Comparison of ENCODE assay signal across 23 mouse cellular contexts in the genomic region with DNA sequence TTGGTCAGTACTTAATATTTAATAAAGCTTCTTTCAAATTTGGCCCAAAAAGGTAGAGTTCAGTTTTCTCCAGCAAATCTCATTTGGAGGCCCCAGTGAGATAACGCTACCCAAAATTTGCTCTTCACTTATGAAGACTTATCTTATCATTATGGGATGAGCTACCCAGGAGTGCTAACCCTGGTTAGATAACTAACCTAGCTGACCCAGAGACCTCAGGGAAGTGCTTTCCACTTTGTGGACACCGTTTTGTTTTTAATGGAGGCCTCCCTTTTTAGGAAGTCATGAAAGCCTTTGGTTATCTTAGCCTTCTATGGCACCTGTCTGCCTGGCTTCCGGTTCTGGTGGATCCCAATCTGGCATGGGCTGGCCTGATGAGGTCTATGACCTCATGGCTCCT. TPM values are rescaled to one million over a fixed set of nuclear protein-coding genes. Genes with fewer than 3 reads are reported as not detected.
DNase-seq lines count a peak whose midpoint lies in the region; ATAC-seq lines count a peak whose summit lies in the region.
"Had no signal": no experiment of that assay in that cellular context is flagged by ENCODE, and none has a peak within 500 bp of the region (broad histone marks: within the 10 kb centered on the region; RNA-seq: fewer than 3 reads in every experiment).

No protein-coding gene starts in this region.

- DNase-seq in heart, adult 11 months: peak; percentile 76
- DNase-seq in heart, postnatal 25 days (ENCODE audit: low spot score): no peak
- DNase-seq in liver, embryonic 13.5 days: no peak
- DNase-seq in liver, embryonic 11.5 days (ENCODE audit: low spot score): no peak
- no peak for DNase-seq in kidney, postnatal 25 days
- DNase-seq: adrenal gland, adult 8-10 months; adrenal gland, postnatal 14 days; adrenal gland, postnatal 36 days; B cell, adult 2 months; cerebellum, adult 11-12 months; cerebellum, adult 2 months; cerebellum, adult 9-10 months; cerebellum, postnatal 10 days; cerebellum, postnatal 25 days; forebrain, postnatal 0 days had no signal

- ATAC-seq in liver, embryonic 13.5 days (ENCODE audit: low read depth): peak; percentile 34; the same call in 1 of the 2 replicates
- ATAC-seq in liver, embryonic 11.5 days (replicated peaks; ENCODE audit: low FRiP score): no peak; the same call in 1 of the 2 replicates
- ATAC-seq: activated CD4-positive, CD25-positive, alpha-beta regulatory T cell, adult 4 months; CD4-positive, CD25-positive, alpha-beta regulatory T cell, adult 4 months; forebrain, embryonic 13.5 days; forebrain, embryonic 15.5 days; forebrain, postnatal 0 days; Patski had no signal

- H3K27ac ChIP-seq in liver, embryonic 13.5 days: no peak overlapping the region
- H3K27ac ChIP-seq in liver, embryonic 11.5 days (ENCODE audit: low read depth, low read length): no peak overlapping the region
- H3K27ac ChIP-seq: embryonic facial prominence, embryonic 10.5 days; embryonic facial prominence, embryonic 12.5 days; forebrain, embryonic 13.5 days; forebrain, embryonic 15.5 days had no signal

- H3K27me3 ChIP-seq in liver, embryonic 13.5 days: no peaks in the 10 kb centered on the region
- no peaks in the 10 kb centered on the region for H3K27me3 ChIP-seq in liver, embryonic 11.5 days (replicated peaks; ENCODE audit: control insufficient read depth, insufficient read depth, low read length)
- H3K27me3 ChIP-seq: CH12.LX; embryonic facial prominence, embryonic 12.5 days; forebrain, embryonic 13.5 days; forebrain, embryonic 15.5 days; Patski had no signal

- 46% methylated on average over 3 of the region's 3 CpGs for WGBS in liver, embryonic 13.5 days (ENCODE audit: insufficient replicate concordance)
- WGBS in liver, embryonic 11.5 days: 60% methylated on average over 3 of the region's 3 CpGs

- H3K4me3 ChIP-seq in liver, embryonic 13.5 days (replicated peaks): no peak overlapping the region
- no peak overlapping the region for H3K4me3 ChIP-seq in liver, embryonic 11.5 days (ENCODE audit: low read depth, low read length)
- H3K4me3 ChIP-seq: embryonic facial prominence, embryonic 10.5 days; embryonic facial prominence, embryonic 12.5 days; forebrain, embryonic 13.5 days; forebrain, embryonic 15.5 days had no signal

- no peak overlapping the region for H3K4me2 ChIP-seq in liver, embryonic 13.5 days
- H3K4me2 ChIP-seq in liver, embryonic 11.5 days: no peak overlapping the region
- H3K4me2 ChIP-seq: embryonic facial prominence, embryonic 12.5 days; forebrain, embryonic 13.5 days; forebrain, embryonic 15.5 days had no signal

- H3K9ac ChIP-seq in liver, embryonic 13.5 days: no peak overlapping the region
- no peak overlapping the region for H3K9ac ChIP-seq in liver, embryonic 11.5 days (ENCODE audit: low read depth, low read length)
- H3K9ac ChIP-seq: embryonic facial prominence, embryonic 12.5 days; forebrain, embryonic 13.5 days; forebrain, embryonic 15.5 days; forebrain, postnatal 0 days had no signal

- H3K9me3 ChIP-seq in liver, embryonic 13.5 days (replicated peaks): no peaks in the 10 kb centered on the region
- no peaks in the 10 kb centered on the region for H3K9me3 ChIP-seq in liver, embryonic 11.5 days (ENCODE audit: control insufficient read depth, low read length)
- H3K9me3 ChIP-seq: embryonic facial prominence, embryonic 10.5 days; embryonic facial prominence, embryonic 12.5 days; forebrain, embryonic 13.5 days; forebrain, embryonic 15.5 days had no signal

- H3K36me3 ChIP-seq in liver, embryonic 13.5 days: peaks cover 4% of the 10 kb centered on the region; the same call in 1 of the 2 replicates
- no peaks in the 10 kb centered on the region for H3K36me3 ChIP-seq in liver, embryonic 11.5 days (ENCODE audit: control insufficient read depth, insufficient read depth, low read length)
- H3K36me3 ChIP-seq: embryonic facial prominence, embryonic 10.5 days; embryonic facial prominence, embryonic 12.5 days; forebrain, embryonic 15.5 days had no signal

- H3K4me1 ChIP-seq in liver, embryonic 13.5 days (replicated peaks): peaks cover 49% of the 10 kb centered on the region
- H3K4me1 ChIP-seq in liver, embryonic 11.5 days (replicated peaks; ENCODE audit: control insufficient read depth, insufficient read depth, low read length): peaks cover 15% of the 10 kb centered on the region
- H3K4me1 ChIP-seq: embryonic facial prominence, embryonic 10.5 days; embryonic facial prominence, embryonic 12.5 days had no signal

- intact Hi-C loops in heart, postnatal 25 days (cut with DNase I): no loop called here

RNA-seq across cellular contexts. Expression of a gene that starts 49.3 kb away (rescaled TPM):
- 10 to 100 TPM; 30.7 to 33.5 TPM for total RNA-seq in heart, postnatal 25 days (2021)
- polyA plus RNA-seq in liver, embryonic 13.5 days (2015; fragmentation: Nextera tagmentation; extraction: Ambion mirVana): 6.5 and 8.7 TPM in 2 replicates
- polyA plus RNA-seq in liver, embryonic 11.5 days (2014; fragmentation: Nextera tagmentation; extraction: Ambion mirVana): 19.1 and 19.8 TPM in 2 replicates
